Mouse (Mus musculus) embryonic facial prominence, embryonic 10.5 days (tissue): ENCODE measurements around the gene Naa80. TPM values are rescaled to one million over a fixed set of nuclear protein-coding genes. Genes with fewer than 3 reads are reported as not detected.
A peak's percentile ranks its signal among the peaks of the same experiment; 100 is the strongest.

Experiments used
- DNase-seq: peaks from one replicate; pipeline ENCODE4 v3.0.0-alpha.2; 2017; ENCODE audit warnings: low spot score
- H3K27ac ChIP-seq: fragments of 300-500 bp; sonication (generic); replicated peaks from 2 replicates; pipeline ENCODE4 v1.5.1; 2016; ENCODE audit warnings: mild to moderate bottlenecking
- H3K27me3 ChIP-seq: fragments of 300-500 bp; sonication (generic); replicated peaks from 2 replicates; pipeline ENCODE4 v1.6.1; 2016; ENCODE audit warnings: low read depth, mild to moderate bottlenecking; ENCODE audit not compliant: poor library complexity, severe bottlenecking
- H3K36me3 ChIP-seq: fragments of 300-500 bp; sonication (generic); replicated peaks from 2 replicates; pipeline ENCODE4 v1.6.1; 2016; ENCODE audit warnings: mild to moderate bottlenecking, moderate library complexity
- H3K4me1 ChIP-seq: fragments of 300-500 bp; sonication (generic); 2 replicates; pipeline ENCODE4 v1.6.1; 2016
- H3K4me3 ChIP-seq: fragments of 300-500 bp; sonication (generic); 2 replicates; pipeline ENCODE4 v1.5.1; 2016; ENCODE audit warnings: mild to moderate bottlenecking, moderate library complexity
- H3K9me3 ChIP-seq: fragments of 300-500 bp; sonication (generic); 2 replicates; pipeline ENCODE4 v1.6.1; 2016; ENCODE audit warnings: mild to moderate bottlenecking
- WGBS: fragments of 180-500 bp; shearing (Covaris S2); methylation state at CpG from one replicate; pipeline ENCODE4 v1.1.7; 2016; 5-methylcytosine and 5-hydroxymethylcytosine counted together
- polyA plus RNA-seq: library from polyadenylated mRNA; unstranded; fragments of >200 nt; fragmentation: Nextera tagmentation; extraction: Ambion mirVana; gene quantifications from 2 replicates; pipeline ENCODE4 v1.2.1, GENCODE M21; 2016

Naa80 gene
- polyA plus RNA-seq, 1 experiment from 2014 or later = 18.9 TPM

DNA sequence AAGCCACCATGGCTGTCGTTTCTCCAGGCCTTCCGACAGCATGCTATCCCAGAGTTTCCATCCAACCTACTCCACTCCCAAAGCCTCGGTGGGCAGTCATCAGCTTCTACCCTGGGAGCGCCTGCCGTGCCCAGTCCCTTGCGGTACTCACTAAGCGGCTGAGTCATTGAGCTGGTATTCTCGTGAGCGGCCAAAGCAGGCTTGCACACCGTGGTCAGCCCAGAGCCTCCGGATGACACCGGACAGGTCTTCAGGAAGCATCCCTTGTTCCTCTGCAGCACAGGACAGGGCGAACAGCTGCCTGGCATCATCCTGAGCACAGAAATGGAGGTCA is 40.8 kb downstream of the Naa80 start:
- Histone ChIP-seq H3K4me1 (peaks cover 8% of the 10 kb centered on the region), H3K9me3 (no peaks in the 10 kb centered on the region), H3K27ac (no peak overlapping the region), H3K27me3 (no peaks in the 10 kb centered on the region), H3K36me3 (peaks cover 90% of the 10 kb centered on the region), H3K4me3 (no peak overlapping the region)
- DNase-seq = no peak
- WGBS = 89% methylated on average over 13 of the region's 13 CpGs

DNA sequence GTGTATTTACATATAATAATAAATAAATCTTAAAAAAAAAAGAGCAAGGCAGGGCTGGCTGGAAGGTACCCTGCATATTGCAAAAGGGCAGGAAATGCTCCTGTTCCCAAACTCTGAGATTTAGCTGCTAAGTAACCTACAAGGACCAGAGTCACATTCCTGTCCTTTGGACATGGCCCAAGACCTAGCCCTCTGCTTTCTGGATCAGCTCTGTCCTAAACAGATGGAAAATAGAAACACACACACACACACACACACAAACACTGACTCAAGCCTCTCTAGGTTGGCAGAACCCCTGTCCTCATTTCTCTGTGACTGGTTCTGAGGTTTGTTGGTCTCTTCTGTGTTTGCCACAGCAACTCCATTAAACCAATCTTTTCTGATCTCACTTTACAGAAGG is 42.3 kb downstream of the Naa80 start:
- Histone ChIP-seq H3K36me3 (peaks cover 90% of the 10 kb centered on the region), H3K9me3 (no peaks in the 10 kb centered on the region), H3K4me3 (no peak overlapping the region), H3K27me3 (no peaks in the 10 kb centered on the region), H3K27ac (no peak overlapping the region), H3K4me1 (peaks cover 15% of the 10 kb centered on the region)
- no peak for DNase-seq

DNA sequence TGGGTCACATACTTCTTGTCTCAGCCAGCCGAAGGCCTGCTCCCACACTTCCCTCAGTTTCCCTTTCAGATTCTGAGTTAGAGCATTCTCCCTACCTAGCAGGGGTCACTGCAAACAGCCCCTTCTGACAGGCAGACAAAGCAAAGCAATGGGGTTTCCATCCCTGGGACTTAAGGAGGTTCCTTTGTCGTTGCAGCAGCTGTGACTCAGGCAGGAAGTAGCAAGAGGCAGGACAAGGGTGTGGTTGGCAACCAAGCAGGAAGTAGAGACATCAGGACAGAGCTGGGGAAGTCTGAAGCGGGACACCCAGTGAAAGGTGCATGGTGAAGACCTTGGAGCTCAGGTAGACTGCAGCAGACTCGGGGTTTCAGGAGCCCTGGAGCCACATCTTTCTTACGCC is 45.9 kb downstream of the Naa80 start:
- Histone ChIP-seq H3K36me3 (peaks cover 82% of the 10 kb centered on the region), H3K27me3 (no peaks in the 10 kb centered on the region), H3K4me1 (peaks cover 50% of the 10 kb centered on the region), H3K27ac (peak overlapping the region; percentile 96), H3K4me3 (peak overlapping the region; percentile 15; the same call in 1 of the 2 replicates), H3K9me3 (no peaks in the 10 kb centered on the region)
- no peak for DNase-seq
- 73% methylated on average over 5 of the region's 5 CpGs for WGBS

DNA sequence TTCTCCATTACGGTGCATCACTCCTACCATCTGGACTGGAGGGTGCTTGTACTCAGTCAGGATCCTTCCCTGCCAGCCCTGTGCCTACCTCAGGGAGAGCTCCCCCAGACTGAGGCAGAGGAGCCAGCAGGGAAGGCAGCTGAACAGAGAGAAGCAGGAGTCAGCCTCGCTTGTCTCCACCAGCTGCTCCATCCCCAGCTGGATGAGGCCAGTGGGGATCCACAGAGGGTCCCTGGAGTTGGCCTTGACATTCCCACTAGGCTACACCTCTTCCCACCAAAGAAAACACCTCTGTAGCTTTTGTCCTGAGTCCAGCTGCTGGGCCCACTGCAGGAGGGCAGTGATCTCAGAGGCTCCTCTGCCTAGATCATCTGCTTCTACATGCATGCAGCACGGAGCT is 46.3 kb downstream of the Naa80 start:
- Histone ChIP-seq H3K36me3 (peaks cover 81% of the 10 kb centered on the region), H3K4me3 (peak overlapping the region; percentile 15; the same call in 1 of the 2 replicates), H3K27ac (peak overlapping the region; percentile 96; the same call in 1 of the 2 replicates), H3K4me1 (peaks cover 55% of the 10 kb centered on the region), H3K27me3 (no peaks in the 10 kb centered on the region), H3K9me3 (no peaks in the 10 kb centered on the region)
- 90% methylated on average over 3 of the region's 3 CpGs for WGBS
- DNase-seq = no peak

DNA sequence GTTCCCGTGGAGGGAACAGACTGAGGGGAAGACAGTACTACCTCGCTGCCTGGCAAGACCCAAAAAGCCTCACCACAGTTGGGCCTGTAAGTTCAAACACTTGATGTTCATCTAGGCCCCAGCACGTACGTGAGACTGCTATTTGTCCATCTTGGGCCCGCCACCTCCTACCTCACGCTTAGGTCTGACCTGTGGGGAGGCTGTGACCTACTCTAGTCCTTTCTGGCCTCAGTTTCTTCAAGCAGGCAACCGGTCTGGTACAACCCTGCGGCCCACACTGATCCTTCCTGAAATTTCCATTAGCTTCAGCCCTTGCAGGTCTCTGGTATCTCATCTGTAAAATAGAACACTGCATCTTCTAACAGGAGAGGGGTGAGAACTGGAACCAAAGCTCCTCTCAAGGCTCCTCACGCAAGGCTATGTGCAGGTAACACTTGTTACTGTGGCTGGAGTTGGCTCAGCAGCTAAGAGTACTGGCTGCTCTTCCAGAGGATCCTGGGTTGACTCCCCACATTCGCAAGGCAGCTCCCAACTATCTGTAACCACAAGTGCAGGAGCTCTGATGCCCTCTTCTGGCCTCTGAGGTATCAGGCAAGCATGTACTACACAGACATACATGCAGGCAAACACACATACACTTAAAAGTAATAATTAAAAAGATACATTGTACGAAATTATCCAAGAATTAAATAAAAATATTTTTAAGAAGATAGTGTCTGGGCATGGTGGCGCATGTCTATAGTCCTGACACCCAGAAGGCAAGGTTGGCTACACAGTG is 46.9 kb downstream of the Naa80 start:
- Histone ChIP-seq H3K36me3 (peaks cover 75% of the 10 kb centered on the region), H3K27me3 (no peaks in the 10 kb centered on the region), H3K4me1 (peaks cover 60% of the 10 kb centered on the region), H3K9me3 (no peaks in the 10 kb centered on the region), H3K27ac (peak overlapping the region; percentile 96), H3K4me3 (no peak overlapping the region)
- DNase-seq = no peak
- WGBS = 92% methylated on average over 12 of the region's 12 CpGs

DNA sequence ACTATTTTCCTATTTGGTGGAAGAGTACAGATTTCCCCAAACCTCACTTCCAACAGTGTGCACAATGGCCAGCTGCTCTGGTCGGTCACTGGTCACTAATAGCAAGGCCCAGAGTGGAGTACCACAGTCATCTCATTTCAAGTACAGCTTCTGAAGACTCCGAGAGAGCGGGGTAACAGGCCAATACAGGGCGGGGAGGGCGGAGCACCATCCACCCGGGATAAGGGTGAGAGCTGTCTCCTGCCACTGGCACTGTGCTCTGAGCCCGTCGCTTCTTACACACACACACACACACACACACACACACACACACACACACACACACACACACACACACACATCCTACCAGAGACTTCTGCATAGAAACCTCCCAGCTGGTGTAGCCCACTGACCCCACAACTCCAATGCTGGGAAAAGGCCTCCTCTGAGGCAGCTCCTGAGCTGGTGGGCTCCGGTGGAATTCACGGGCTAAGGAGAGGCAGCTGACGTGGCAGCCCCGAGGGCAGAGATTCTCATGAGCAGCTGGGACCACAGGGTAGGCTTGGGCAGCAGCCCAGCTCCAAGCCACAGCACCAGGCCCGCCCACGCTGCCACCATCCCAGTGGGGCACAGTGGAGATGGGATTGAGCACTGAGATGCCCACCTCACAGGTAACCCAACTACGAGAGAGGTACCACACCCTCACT is 47.6 kb downstream of the Naa80 start:
- peaks cover 68% of the 10 kb centered on the region for H3K4me1 ChIP-seq
- DNase-seq = no peak

DNA sequence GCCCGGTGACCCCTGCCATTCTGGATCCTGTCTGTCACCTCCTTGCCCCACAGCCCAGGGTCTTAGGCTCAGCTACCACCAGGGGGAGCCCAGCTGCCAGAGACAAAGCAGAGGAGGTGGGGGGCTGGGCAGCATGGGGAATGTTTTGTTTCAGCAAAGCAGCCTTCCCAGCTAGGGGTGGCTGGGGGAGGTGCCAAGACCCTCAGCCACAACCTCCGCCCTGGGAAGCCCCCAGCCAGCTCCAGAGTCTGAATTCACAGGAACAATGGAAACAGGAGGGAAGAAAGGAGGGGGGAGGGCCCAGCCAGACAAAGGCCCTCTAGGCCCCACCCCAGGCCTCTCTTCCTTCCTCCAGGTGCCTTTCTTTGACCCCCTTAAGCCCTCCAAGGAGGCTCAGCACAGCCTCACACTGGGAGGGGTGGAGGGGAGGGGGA is 48.2 kb downstream of the Naa80 start:
- no peaks in the 10 kb centered on the region for H3K9me3 ChIP-seq
- peaks cover 74% of the 10 kb centered on the region for H3K4me1 ChIP-seq
- H3K27ac ChIP-seq = peak overlapping the region; percentile 96
- peaks cover 76% of the 10 kb centered on the region for H3K36me3 ChIP-seq
- no peaks in the 10 kb centered on the region for H3K27me3 ChIP-seq
- peak overlapping the region; percentile 46 for H3K4me3 ChIP-seq
- 3% methylated on average over 2 of the region's 2 CpGs for WGBS
- DNase-seq = peak; percentile 96

More for the DNA sequence above, 47.6 kb downstream of the Naa80 start:
- Histone ChIP-seq H3K9me3 (no peaks in the 10 kb centered on the region), H3K4me3 (peak overlapping the region; percentile 46), H3K27me3 (no peaks in the 10 kb centered on the region), H3K36me3 (peaks cover 74% of the 10 kb centered on the region), H3K27ac (peak overlapping the region; percentile 96)
- WGBS = 38% methylated on average over 15 of the region's 15 CpGs

DNA sequence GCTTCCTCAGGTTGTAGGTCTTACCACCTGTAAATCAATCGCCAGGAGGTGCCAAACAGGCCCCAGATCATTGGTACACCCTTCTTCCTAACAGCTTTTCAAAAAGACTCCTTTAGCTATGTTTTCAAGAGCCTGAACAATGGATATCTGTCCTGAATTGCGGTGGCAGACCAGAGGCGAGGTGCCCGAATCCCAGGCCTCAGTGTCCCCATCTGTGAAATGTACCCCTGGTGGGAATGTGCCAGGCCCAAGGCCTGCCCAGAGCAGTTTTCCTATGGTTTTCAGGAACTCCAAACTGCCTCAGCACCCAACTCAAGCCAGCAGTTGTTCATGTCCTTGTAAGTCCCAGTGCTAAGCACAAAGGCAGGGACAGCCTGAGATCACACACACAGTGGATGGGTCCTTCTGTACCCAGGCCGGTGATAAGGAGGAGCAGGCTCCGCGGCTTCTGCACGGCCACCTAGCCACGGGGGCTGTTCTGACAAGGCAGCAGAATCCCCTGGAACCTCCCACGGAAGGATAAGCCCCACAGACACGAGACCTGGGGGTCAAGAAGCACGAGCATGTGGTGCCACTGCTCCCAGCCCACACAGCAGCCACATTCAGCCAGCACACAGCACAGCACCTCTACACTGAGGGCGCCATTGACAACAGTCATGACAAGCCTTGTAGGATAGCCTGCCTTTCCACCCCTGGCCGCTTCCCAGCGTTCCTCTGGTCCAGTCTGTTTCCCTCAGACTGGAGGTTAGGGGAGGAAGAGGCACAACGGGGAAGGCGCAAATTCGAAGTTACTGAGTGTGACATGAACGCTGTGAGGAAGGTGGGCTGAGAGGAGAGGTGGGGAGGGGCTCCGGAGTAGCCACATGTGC is 48.9 kb downstream of the Naa80 start:
- WGBS = 38% methylated on average over 20 of the region's 20 CpGs
- H3K27me3 ChIP-seq = no peaks in the 10 kb centered on the region
- peak overlapping the region; percentile 96 for H3K27ac ChIP-seq
- H3K4me1 ChIP-seq = peaks cover 81% of the 10 kb centered on the region
- H3K4me3 ChIP-seq = peak overlapping the region; percentile 46
- H3K36me3 ChIP-seq = peaks cover 76% of the 10 kb centered on the region
- DNase-seq = no peak
- H3K9me3 ChIP-seq = no peaks in the 10 kb centered on the region

DNA sequence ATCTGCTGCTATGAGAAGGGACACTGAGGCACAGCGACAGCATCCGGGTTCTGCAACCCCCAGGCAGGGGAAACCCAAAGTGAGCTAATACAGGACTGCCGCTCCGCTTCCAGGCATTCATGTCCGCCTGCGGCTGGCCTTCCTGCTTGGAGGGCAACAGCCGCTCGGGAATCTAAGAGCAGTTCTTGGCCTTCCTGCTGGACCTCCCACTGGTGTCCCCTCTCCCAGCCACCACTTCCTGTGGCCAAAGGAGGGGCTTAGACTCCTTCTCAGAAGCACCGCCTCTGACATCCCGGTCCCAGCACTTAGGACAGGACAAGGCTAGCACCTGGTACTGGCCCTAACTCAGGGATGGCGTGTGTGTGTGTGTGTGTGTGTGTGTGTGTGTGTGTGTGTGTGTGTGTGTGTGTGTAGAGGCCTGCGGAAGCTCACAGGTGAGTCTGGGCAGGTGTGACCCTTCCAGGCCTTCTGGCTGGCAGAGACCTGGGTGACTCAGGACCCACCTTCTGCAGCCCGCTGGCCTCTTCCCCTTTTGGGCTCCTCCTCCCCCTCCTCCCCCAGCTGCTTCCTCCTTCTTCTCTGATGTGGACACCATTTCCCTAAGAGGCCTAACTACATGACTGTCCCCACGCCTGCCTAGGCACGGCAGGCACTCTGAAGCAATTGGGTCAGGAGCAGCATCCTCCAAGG is 50.2 kb downstream of the Naa80 start:
- H3K27ac ChIP-seq = peak overlapping the region; percentile 96
- no peaks in the 10 kb centered on the region for H3K9me3 ChIP-seq
- peak; percentile 47 for DNase-seq
- no peaks in the 10 kb centered on the region for H3K27me3 ChIP-seq
- H3K4me3 ChIP-seq = peak overlapping the region; percentile 46
- H3K4me1 ChIP-seq = peaks cover 94% of the 10 kb centered on the region
- H3K36me3 ChIP-seq = peaks cover 69% of the 10 kb centered on the region
- WGBS = 41% methylated on average over 15 of the region's 15 CpGs

DNA sequence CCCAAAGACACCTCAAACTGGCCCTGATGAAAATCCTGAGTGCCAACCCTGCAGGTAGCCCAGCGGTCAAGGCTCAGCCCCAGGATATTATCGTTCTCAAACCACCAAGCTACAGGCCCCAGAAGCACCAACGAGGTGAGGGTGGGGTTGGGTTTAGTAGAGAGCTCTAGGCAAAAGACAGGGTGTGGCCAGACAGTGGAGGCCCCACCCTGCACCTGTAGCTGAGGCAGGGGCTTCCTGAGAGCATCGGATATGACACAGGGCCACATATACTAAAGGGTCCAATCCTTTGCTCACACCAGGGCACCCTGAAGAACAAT is 50.7 kb downstream of the Naa80 start:
- no peaks in the 10 kb centered on the region for H3K9me3 ChIP-seq
- H3K36me3 ChIP-seq = peaks cover 64% of the 10 kb centered on the region
- peak overlapping the region; percentile 46 for H3K4me3 ChIP-seq
- peak overlapping the region; percentile 96 for H3K27ac ChIP-seq
- DNase-seq = no peak
- no peaks in the 10 kb centered on the region for H3K27me3 ChIP-seq
- peaks cover 98% of the 10 kb centered on the region for H3K4me1 ChIP-seq
- 35% methylated on average over 4 of the region's 4 CpGs for WGBS

DNA sequence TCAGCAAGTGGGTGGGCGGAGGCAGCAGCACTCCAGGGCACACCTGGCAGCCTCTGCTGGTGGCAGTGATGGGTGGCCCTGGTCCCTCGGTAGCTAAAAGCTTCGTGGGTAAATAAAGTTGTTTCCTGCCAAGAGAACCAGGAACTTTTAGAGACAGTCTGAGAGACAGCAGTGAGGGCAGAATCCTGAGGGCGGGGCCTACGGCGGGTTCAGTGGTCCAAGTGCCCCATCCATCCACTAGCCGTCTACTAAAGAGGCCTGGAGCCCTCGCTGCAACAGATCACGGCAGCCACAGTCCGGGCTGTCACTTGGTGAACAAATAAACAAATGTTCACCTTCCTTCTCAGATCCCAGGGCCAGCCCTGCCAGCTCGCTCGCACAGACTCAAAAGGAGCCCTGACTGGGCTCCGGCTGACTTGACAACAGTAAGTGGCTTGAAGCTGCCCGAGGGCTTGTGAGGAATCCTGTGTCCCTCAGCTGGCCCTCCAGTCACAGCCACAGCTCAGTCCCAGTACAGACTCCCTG is 51.3 kb downstream of the Naa80 start:
- H3K27me3 ChIP-seq = no peaks in the 10 kb centered on the region
- H3K9me3 ChIP-seq = no peaks in the 10 kb centered on the region
- H3K4me3 ChIP-seq = peak overlapping the region; percentile 95
- DNase-seq = peak; percentile 64
- H3K36me3 ChIP-seq = peaks cover 58% of the 10 kb centered on the region
- peak overlapping the region; percentile 96 for H3K27ac ChIP-seq
- WGBS = 11% methylated on average over 14 of the region's 14 CpGs
- peaks cover 97% of the 10 kb centered on the region for H3K4me1 ChIP-seq

DNA sequence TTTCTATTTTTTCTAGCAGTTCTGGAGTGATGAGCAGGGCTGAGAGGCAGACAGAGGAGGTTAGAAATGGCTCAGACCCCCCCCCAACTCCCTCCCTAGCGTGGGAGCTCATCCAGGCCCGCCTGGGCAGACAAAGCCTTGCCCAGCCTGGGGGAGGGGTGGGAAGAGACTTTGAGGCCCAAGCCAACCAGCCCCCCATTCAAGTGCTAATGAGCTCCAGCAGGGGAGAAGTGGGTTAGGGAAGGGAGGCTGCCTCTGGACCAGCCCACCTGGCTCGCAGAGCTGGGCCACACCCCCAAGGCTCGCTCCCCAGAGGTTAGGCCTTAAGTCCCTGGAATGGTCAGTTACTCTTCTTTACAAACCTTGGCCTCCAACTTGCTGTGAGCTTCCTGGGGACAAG is 51.9 kb downstream of the Naa80 start:
- Histone ChIP-seq H3K4me3 (peak overlapping the region; percentile 95), H3K27ac (peak overlapping the region; percentile 96), H3K9me3 (no peaks in the 10 kb centered on the region), H3K27me3 (no peaks in the 10 kb centered on the region), H3K4me1 (peaks cover 98% of the 10 kb centered on the region), H3K36me3 (peaks cover 52% of the 10 kb centered on the region)
- 3% methylated on average over 4 of the region's 4 CpGs for WGBS
- peak; percentile 84 for DNase-seq
